Mouse (Mus musculus) forebrain, embryonic 15.5 days (tissue): ENCODE data around the gene Gm3173. TPM values are rescaled to one million over a fixed set of nuclear protein-coding genes. Genes with fewer than 3 reads are reported as not detected.
A peak's percentile ranks its signal among the peaks of the same experiment; 100 is the strongest.
"Not testable (repeated sequence)": the region's sequence is repeated elsewhere in the genome, so short reads cannot be mapped to it uniquely, and the experiment has no call there.

ENCODE experiments used
- ATAC-seq: fragments of 200-750 bp; cut with Nextera tagmentation; replicated peaks from 2 replicates; pipeline ENCODE4 v1.8.0; 2017; ENCODE audit warnings: mild to moderate bottlenecking, moderate TSS enrichment, moderate library complexity
- H3K27ac ChIP-seq: fragments of 300-500 bp; sonication (generic); replicated peaks from 2 replicates; pipeline ENCODE4 v1.5.1; 2015; ENCODE audit warnings: mild to moderate bottlenecking, inconsistent platforms
- H3K27me3 ChIP-seq: fragments of 300-500 bp; sonication (generic); 2 replicates; pipeline ENCODE4 v1.6.1; 2015; ENCODE audit warnings: inconsistent platforms
- H3K36me3 ChIP-seq: fragments of 300-500 bp; sonication (generic); 2 replicates; pipeline ENCODE4 v1.6.1; 2015; ENCODE audit warnings: mild to moderate bottlenecking, inconsistent platforms
- H3K4me1 ChIP-seq: fragments of 300-500 bp; sonication (generic); 2 replicates; pipeline ENCODE4 v1.6.1; 2015; ENCODE audit warnings: inconsistent platforms
- H3K4me2 ChIP-seq: fragments of 300-500 bp; sonication (generic); replicated peaks from 2 replicates; pipeline ENCODE4 v1.6.1; 2015; ENCODE audit warnings: mild to moderate bottlenecking, inconsistent platforms
- H3K4me3 ChIP-seq: fragments of 300-500 bp; sonication (generic); 2 replicates; pipeline ENCODE4 v1.5.1; 2015; ENCODE audit warnings: mild to moderate bottlenecking, inconsistent platforms
- H3K9ac ChIP-seq: fragments of 300-500 bp; sonication (generic); replicated peaks from 2 replicates; pipeline ENCODE4 v1.6.1; 2015; ENCODE audit warnings: mild to moderate bottlenecking, inconsistent platforms
- H3K9me3 ChIP-seq: fragments of 300-500 bp; sonication (generic); 2 replicates; pipeline ENCODE4 v1.6.1; 2016; ENCODE audit warnings: inconsistent platforms
- WGBS: fragments of 180-500 bp; shearing (Covaris S2); methylation state at CpG from one replicate; pipeline ENCODE4 v1.1.7; 2015; ENCODE audit warnings: mixed read lengths; 5-methylcytosine and 5-hydroxymethylcytosine counted together
- polyA plus RNA-seq: library from polyadenylated mRNA; unstranded; fragments of >200 nt; fragmentation: Nextera tagmentation; extraction: Ambion mirVana; gene quantifications from 2 replicates; pipeline ENCODE4 v1.2.1, GENCODE M21; 2015

Gm3173 gene
- polyA plus RNA-seq = 0.47 and 1.4 TPM in 2 replicates

DNA sequence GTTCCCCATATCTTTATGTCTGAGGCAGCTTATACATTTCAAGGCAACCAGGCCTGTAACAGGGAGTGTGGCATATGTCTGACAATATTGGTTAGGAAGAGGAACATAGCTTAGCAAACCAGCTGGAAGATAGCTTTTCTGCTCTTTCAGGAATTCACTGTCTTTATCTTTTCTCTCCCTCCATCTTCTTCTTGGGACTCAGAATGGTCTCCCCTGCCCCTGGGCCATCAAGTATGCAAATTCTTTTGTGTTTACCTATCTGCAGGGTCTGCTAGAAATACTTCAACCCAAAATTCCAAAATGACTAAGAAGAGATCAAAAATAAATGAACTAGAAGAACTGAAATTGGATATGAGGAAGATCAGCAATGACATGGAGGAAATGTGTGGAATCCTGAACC, at the start of gene Gm3173:
TSS of gene Gm3173 (plus strand) at position 301 of the 400 bp plus-strand sequence.
- not testable (repeated sequence) for H3K9me3 ChIP-seq, H3K4me3 ChIP-seq, H3K27me3 ChIP-seq, H3K4me2 ChIP-seq, ATAC-seq, H3K36me3 ChIP-seq, H3K4me1 ChIP-seq, H3K27ac ChIP-seq, H3K9ac ChIP-seq

DNA sequence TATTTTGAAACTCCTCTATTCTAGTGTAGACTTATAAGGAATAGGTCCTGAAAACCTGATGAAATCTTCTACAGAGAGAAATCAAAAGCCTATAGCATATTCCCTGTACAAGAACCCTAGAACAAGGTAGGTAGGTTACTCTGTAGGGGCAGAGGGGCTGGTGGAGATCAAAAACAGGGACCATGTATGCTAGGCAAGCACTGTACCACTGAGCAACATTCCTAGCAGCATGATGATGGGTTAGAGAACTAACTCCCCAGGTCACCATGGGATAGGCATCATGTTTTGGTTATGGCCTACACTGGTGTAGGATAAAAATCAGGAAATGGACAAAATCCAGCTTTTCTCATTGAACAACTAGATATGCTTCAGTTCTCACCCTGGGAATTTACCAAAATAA, 45.2 kb upstream of the Gm3173 start:
- not testable (repeated sequence) for H3K27me3 ChIP-seq, H3K27ac ChIP-seq, H3K4me3 ChIP-seq, H3K4me2 ChIP-seq, ATAC-seq, H3K4me1 ChIP-seq, H3K36me3 ChIP-seq, H3K9ac ChIP-seq, H3K9me3 ChIP-seq

- H3K4me3 ChIP-seq, H3K4me2 ChIP-seq, ATAC-seq, H3K9me3 ChIP-seq, H3K36me3 ChIP-seq, H3K9ac ChIP-seq, H3K27ac ChIP-seq, H3K27me3 ChIP-seq, H3K4me1 ChIP-seq: not testable (repeated sequence)
- WGBS = 88% methylated on average over 4 of the region's 6 CpGs
Observed at GRCm38 (mm10) chr14:4392841-4393530, 37.8 kb upstream of the Gm3173 start.

DNA sequence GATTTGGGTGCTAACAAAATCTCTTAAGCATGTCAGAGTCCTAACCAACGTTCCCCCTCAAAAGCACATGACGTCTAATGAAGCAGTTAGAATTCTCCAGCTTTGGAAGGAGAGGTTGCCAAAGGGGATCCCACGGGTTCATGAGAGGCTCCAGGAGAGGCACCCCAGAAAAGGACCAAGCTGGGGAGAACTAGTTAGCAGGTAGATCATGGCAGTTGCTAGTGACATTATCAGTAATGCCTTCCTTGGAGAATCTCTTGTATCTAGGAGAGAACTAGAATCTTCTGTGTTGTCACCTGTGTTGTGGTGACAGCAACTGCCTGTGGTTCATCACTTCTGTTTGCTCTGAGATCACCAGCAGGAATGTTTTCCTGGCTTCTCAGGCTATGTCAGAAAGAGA, 33.6 kb upstream of the Gm3173 start, which contains the start of gene Gm3159:
TSS of gene Gm3159 (plus strand) at position 301 of the 400 bp plus-strand sequence.
- H3K27me3 ChIP-seq, H3K36me3 ChIP-seq, H3K4me2 ChIP-seq, H3K4me1 ChIP-seq, H3K27ac ChIP-seq, ATAC-seq, H3K9ac ChIP-seq, H3K9me3 ChIP-seq, H3K4me3 ChIP-seq: not testable (repeated sequence)
- WGBS = 73% methylated on average over 2 of the region's 3 CpGs

DNA sequence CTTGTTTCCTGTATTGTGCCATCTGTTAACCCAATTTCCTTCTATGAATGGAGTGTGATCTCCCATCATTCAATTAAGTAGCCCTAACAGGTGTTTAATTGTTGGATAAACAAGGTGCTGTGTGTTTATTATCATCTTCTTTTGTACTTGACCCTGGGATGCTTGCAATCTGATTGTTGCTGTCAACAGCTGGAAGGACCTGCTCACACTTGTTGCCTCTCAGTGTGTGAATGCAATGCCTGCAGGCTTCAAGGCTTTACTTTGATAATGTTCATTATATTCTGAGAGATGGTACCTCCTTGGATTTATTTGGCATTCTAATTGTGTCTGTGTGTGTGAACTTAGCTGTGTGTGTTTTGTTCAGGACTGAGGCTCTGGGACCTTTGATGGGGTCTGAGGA, 32.2 kb upstream of the Gm3173 start:
- H3K4me3 ChIP-seq, H3K27me3 ChIP-seq, H3K36me3 ChIP-seq, H3K27ac ChIP-seq, H3K9ac ChIP-seq, H3K4me2 ChIP-seq, H3K4me1 ChIP-seq, ATAC-seq, H3K9me3 ChIP-seq: not testable (repeated sequence)

DNA sequence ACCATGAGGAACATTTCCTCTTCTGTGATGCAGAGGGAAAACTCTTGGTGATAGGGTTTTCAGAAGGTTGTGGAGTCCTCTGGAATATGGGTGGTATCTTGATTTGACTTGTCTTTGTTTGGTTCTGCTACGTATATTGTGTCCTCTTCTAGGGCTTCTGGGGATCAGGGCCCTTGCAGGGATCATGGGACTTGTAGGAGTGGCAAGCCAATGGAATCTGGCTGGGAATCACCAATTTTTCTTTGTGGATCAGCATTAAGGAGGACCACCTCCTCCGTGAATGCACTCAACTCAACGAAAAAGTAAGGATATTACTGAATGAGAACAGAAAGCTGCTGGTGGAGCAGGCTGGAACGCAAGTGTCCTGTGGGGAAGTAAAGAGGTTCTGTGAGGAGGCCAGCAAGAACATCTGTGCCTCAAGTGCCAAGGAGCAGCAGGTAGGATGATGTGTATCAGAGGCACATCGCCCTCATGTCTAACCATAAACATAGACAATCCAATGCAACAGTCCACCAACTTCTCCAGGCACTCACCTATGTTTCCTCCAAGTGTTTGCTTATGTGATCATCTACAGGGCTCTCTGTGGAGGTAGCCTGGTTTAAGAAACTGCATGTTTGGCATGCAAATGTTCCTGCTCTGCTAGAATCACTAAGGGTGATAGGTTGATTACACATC, 30.5 kb upstream of the Gm3173 start:
- H3K9ac ChIP-seq, H3K27me3 ChIP-seq, H3K27ac ChIP-seq, H3K4me1 ChIP-seq, H3K36me3 ChIP-seq, H3K4me2 ChIP-seq, H3K9me3 ChIP-seq, H3K4me3 ChIP-seq, ATAC-seq: not testable (repeated sequence)
- 92% methylated on average over 5 of the region's 5 CpGs for WGBS

GRCm38 (mm10) chr14:4401245-4401644, 29.5 kb upstream of the Gm3173 start:
- not testable (repeated sequence) for ATAC-seq, H3K9ac ChIP-seq, H3K27ac ChIP-seq, H3K9me3 ChIP-seq, H3K4me2 ChIP-seq, H3K4me3 ChIP-seq, H3K27me3 ChIP-seq, H3K4me1 ChIP-seq, H3K36me3 ChIP-seq
- WGBS = 75% methylated on average over 5 of the region's 5 CpGs

DNA sequence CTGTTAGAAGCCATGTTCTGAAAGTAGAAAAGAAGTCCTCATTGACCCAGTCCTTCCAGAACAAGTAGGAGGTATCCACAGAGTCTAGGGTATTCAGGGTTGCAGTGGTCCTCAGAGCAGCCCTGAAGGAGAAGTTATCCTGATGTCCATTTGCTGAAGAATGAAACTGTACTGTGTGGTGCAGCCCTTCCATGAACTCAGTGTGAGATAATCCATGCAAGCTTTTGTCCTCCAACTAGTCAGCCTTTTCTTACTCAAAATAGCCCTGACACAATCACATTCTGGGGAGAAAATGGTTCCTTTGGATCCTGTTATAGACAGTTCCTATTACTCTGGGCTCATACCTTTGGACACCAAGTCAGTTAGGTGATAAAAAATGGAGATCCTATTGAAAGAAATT, 27.0 kb upstream of the Gm3173 start:
- not testable (repeated sequence) for ATAC-seq, H3K36me3 ChIP-seq, H3K4me1 ChIP-seq, H3K4me3 ChIP-seq, H3K4me2 ChIP-seq, H3K9ac ChIP-seq, H3K9me3 ChIP-seq, H3K27ac ChIP-seq, H3K27me3 ChIP-seq

- 70% methylated on average over 1 of the region's 1 CpGs for WGBS
- not testable (repeated sequence) for H3K36me3 ChIP-seq, H3K27ac ChIP-seq, ATAC-seq, H3K4me2 ChIP-seq, H3K4me3 ChIP-seq, H3K9me3 ChIP-seq, H3K4me1 ChIP-seq, H3K9ac ChIP-seq, H3K27me3 ChIP-seq
Observed at GRCm38 (mm10) chr14:4409939-4410338, 20.9 kb upstream of the Gm3173 start.

- H3K9me3 ChIP-seq, H3K36me3 ChIP-seq, H3K4me1 ChIP-seq, H3K27ac ChIP-seq, H3K27me3 ChIP-seq: not testable (repeated sequence)
- Histone ChIP-seq H3K4me3 (peak within 1 kb of the TSS; percentile 52), H3K4me2 (peak within 1 kb of the TSS; percentile 59), H3K9ac (peak within 1 kb of the TSS; percentile 53)
- WGBS = 2% methylated on average over 37 of the region's 59 CpGs
- peak; percentile 78; the same call in 1 of the 2 replicates for ATAC-seq
Observed at GRCm38 (mm10) chr14:4414965-4415835, 15.6 kb upstream of the Gm3173 start, which contains the start of gene Gm3164. Gene Gm3164 (plus strand): TSS chr14:4415448.

DNA sequence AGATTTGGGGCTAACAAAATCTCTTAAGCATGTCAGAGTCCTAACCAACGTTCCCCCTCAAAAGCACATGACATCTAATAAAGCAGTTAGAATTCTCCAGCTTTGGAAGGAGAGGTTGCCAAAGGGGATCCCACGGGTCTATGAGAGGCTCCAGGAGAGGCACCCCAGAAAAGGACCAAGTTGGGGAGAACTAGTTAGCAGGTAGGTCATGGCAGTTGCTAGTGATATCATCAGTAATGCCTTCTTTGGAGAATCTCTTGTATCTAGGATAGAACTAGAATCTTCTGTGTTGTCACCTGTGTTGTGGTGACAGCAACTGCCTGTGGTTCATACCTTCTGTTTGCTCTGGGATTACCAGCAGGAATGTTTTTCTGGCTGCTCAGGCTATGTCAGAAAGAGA, 50.7 kb downstream of the Gm3173 start, which contains the start of gene Gm3182:
TSS of gene Gm3182 (plus strand) at position 301 of the 400 bp plus-strand sequence.
- not testable (repeated sequence) for H3K9ac ChIP-seq, H3K27ac ChIP-seq, H3K9me3 ChIP-seq, H3K4me3 ChIP-seq, H3K4me2 ChIP-seq, H3K36me3 ChIP-seq, ATAC-seq, H3K27me3 ChIP-seq, H3K4me1 ChIP-seq
- WGBS = 100% methylated on average over 1 of the region's 2 CpGs

DNA sequence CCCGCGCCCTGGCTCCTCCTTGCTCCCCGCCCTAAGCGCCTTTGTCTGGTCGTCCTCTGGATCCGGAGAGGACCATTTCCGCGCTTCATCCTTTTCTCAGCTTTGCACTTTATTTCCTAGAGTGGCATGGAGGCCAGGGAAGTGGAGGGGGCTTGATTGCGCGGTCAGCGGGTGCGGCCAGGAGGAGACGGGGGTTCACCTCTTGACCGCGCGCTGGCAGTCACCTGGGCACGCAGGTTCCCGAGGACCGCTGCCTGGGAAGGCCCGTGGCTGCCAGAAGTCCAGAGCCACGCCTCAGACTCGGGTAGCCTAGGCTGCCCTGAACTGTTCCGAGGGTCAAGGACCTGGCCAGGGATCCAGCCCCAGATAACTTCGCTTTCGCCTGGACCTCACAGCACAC, 68.6 kb downstream of the Gm3173 start:
- ATAC-seq, H3K9me3 ChIP-seq, H3K4me1 ChIP-seq, H3K27me3 ChIP-seq, H3K36me3 ChIP-seq, H3K27ac ChIP-seq: not testable (repeated sequence)
- Histone ChIP-seq H3K9ac (peak overlapping the region; percentile 37), H3K4me2 (peak overlapping the region; percentile 53), H3K4me3 (peak overlapping the region; percentile 39)
- 1% methylated on average over 21 of the region's 25 CpGs for WGBS
